Comparison of ENCODE assay signal across 8 mouse cellular contexts in the genomic region with DNA sequence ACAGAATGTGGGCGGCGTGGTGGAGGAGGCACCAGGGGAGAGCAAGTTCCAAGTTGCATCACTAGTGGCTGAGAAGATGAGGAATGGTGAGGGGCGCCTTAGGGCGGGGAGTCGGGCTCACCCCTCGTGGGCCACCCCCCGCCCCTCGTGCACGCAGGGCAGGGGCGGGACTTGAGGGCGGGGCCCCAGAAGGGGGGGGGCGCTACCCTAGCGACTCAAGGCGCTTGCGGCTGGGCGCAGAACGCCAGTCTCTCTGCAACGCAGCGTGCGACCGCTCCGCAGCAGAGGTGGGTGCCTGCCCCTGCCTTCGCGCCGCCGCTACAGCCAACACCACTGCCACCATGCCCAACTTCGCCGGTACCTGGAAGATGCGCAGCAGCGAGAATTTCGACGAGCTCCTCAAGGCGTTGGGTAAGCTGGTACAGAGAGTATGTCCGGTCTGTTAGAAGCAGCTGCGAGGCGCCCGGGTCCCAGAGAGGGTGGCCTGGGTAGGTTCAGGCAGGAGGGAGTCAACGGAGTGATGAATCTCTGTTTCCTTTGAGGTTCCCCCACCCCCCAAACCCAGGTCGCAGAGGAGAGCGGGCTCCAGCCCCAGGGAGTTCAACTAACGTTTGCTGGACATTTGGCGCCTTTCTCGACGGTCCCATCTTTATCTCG. TPM values are rescaled to one million over a fixed set of nuclear protein-coding genes. Genes with fewer than 3 reads are reported as not detected.
DNase-seq lines count a peak whose midpoint lies in the region; ATAC-seq and TF ChIP-seq lines count a peak whose summit lies in the region.

TSS of gene Crabp1 (plus strand) at position 188 of the 657 bp plus-strand sequence.

- peak within 1 kb of the TSS; percentile 74 for H3K4me2 ChIP-seq in forebrain, embryonic 13.5 days
- 0 out of 2 replicates have a peak within 1 kb of the TSS, but pooled peaks have one; percentile 13 for H3K4me2 ChIP-seq in liver, embryonic 16.5 days (ENCODE audit: low read depth, low read length)

- H3K9me3 ChIP-seq in forebrain, embryonic 13.5 days (replicated peaks): no peaks in the 10 kb centered on the region
- no peaks in the 10 kb centered on the region for H3K9me3 ChIP-seq in liver, embryonic 16.5 days (replicated peaks; ENCODE audit: control insufficient read depth, low read length)

- DNase-seq in kidney, postnatal 4 days: peak; percentile 40 to 57
- DNase-seq in kidney, postnatal 36 days: no peak
- DNase-seq in brain, adult 2 months (ENCODE audit: low read depth, low spot score): peak; percentile 16
- DNase-seq in cerebellum, adult 2 months: no peak
- no peak for DNase-seq in ovary, postnatal 10 days (ENCODE audit: low spot score)

- H3K4me3 ChIP-seq in forebrain, embryonic 13.5 days: peak within 1 kb of the TSS; percentile 42
- peak within 1 kb of the TSS; percentile 11; the same call in 1 of the 2 replicates for H3K4me3 ChIP-seq in liver, embryonic 16.5 days (ENCODE audit: low read depth, low read length)
- no peak within 1 kb of the TSS for H3K4me3 ChIP-seq in cerebellum, adult 2 months (replicated peaks; ENCODE audit: insufficient read depth, low read depth, low read length)

- no peak for TF ChIP-seq CTCF in cerebellum, adult 2 months (IDR thresholded peaks at IDR 0.05; ENCODE audit: borderline replicate concordance, insufficient read depth, low read depth, low read length)

- H3K36me3 ChIP-seq in forebrain, embryonic 13.5 days (ENCODE audit: poor library complexity, severe bottlenecking): no peaks in the 10 kb centered on the region
- H3K36me3 ChIP-seq in liver, embryonic 16.5 days (ENCODE audit: control insufficient read depth, insufficient read depth): no peaks in the 10 kb centered on the region

- ATAC-seq in forebrain, embryonic 13.5 days: peak; percentile 69
- no peak for ATAC-seq in liver, embryonic 16.5 days (ENCODE audit: low read depth)
- no peak for ATAC-seq in megakaryocyte progenitor cell, adult 5-6 weeks (replicated peaks; ENCODE audit: poor library complexity)

- peaks cover 73% of the 10 kb centered on the region for H3K27me3 ChIP-seq in forebrain, embryonic 13.5 days
- H3K27me3 ChIP-seq in liver, embryonic 16.5 days (ENCODE audit: control insufficient read depth, insufficient read depth, low read depth, low read length): peaks cover 63% of the 10 kb centered on the region
- H3K27me3 ChIP-seq in cerebellum, adult 2 months (ENCODE audit: control insufficient read depth, insufficient read depth, low read length): peaks cover 1% of the 10 kb centered on the region; the same call in 1 of the 2 replicates

- 1% methylated on average over 45 of the region's 45 CpGs for WGBS in forebrain, embryonic 13.5 days
- WGBS in liver, embryonic 16.5 days (ENCODE audit: insufficient replicate concordance): 1% methylated on average over 41 of the region's 45 CpGs
- WGBS in cerebellum, adult 2 months: 1% methylated on average over 42 of the region's 45 CpGs

- no peak within 1 kb of the TSS for H3K27ac ChIP-seq in forebrain, embryonic 13.5 days
- H3K27ac ChIP-seq in liver, embryonic 16.5 days (ENCODE audit: low read length): no peak within 1 kb of the TSS
- no peak within 1 kb of the TSS for H3K27ac ChIP-seq in cerebellum, adult 2 months (ENCODE audit: insufficient read depth, low read length)

- TF ChIP-seq POLR2A in cerebellum, adult 2 months (IDR thresholded peaks at IDR 0.05; ENCODE audit: borderline replicate concordance, insufficient read depth, low read length): no peak

- peaks cover 36% of the 10 kb centered on the region for H3K4me1 ChIP-seq in forebrain, embryonic 13.5 days
- H3K4me1 ChIP-seq in liver, embryonic 16.5 days (ENCODE audit: control insufficient read depth, low read depth, low read length): no peaks in the 10 kb centered on the region
- H3K4me1 ChIP-seq in cerebellum, adult 2 months (ENCODE audit: control insufficient read depth, insufficient read depth, low read length): 0 out of 2 replicates have a peak, but pooled peaks cover 3% of the 10 kb centered on the region

- H3K9ac ChIP-seq in forebrain, embryonic 13.5 days: peak within 1 kb of the TSS; percentile 56
- no peak within 1 kb of the TSS for H3K9ac ChIP-seq in liver, embryonic 16.5 days (ENCODE audit: low read depth, low read length)

RNA-seq across cellular contexts. Expression of gene Crabp1, which starts in this region (rescaled TPM):
- 34.3 and 44.4 TPM in 2 replicates for polyA plus RNA-seq in forebrain, embryonic 13.5 days (2015; fragmentation: Nextera tagmentation; extraction: Ambion mirVana)
- 0.15 and 0.32 TPM in 2 replicates for polyA plus RNA-seq in liver, embryonic 16.5 days (2015; fragmentation: Nextera tagmentation; extraction: Ambion mirVana)
- 4.9 and 5.5 TPM in 2 replicates for polyA plus RNA-seq in cerebellum, adult 2 months (2012; rRNA removed)
- not detected in 2 replicates for total RNA-seq in megakaryocyte progenitor cell, adult 5-6 weeks (2015)
- not detected in 2 replicates for total RNA-seq in megakaryocyte progenitor cell, adult 5-6 weeks (2017)

Comparison
In these comparisons a context has a peak if more than half of its experiments do, and no peak if none do; other contexts are left out.
1. DNase-seq: peak in kidney, postnatal 4 days (2 of 2) and brain, adult 2 months (single experiment); none in kidney, postnatal 36 days (0 of 2), cerebellum, adult 2 months (0 of 2) and ovary, postnatal 10 days (single experiment).